Mouse (Mus musculus): Measurements from ENCODE around the gene Gm10491. TPM values are rescaled to one million over a fixed set of nuclear protein-coding genes. Genes with fewer than 3 reads are reported as not detected.
"Not testable (repeated sequence)": the region's sequence is repeated elsewhere in the genome, so short reads cannot be mapped to it uniquely, and the experiment has no call there.

Gm10491 gene
- polyA plus RNA-seq, 1 experiment from 2014 or later, result not detected

DNA sequence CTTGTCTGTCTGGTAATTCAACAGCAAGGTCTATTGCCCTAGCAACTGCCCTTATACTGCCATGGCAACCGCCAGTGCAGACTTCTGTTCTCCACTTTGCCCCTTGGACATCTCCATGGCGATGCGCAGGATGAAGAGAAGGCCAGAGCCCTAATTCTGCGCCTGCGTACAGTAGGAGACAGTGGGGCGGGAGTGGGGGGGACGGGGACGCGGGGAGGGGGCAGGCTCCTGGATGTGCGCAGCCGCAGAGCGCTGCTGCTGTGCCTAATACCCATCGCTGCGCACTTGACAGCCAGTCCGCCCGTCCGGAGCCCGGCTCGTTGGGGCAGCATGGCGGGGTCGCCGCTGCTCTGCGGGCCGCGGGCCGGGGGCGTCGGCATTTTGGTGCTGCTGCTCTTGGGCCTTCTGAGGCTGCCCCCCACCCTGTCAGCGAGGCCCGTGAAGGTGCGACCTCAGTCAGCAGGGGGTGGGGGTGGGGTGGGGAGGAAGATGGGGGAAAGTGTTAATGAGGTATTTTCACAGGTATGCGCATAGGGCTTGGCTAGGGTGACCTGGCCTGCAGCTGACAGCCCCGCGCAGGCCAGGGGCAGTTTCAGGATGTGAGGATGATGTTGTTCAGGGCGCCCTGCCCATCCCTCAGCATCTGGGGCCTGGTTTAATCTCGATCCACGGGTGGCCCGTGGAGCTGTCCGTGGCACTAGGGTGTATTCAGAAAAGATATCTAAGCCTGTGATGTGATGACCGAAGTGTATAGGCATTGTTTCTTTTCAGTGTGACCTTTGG, 12.2 kb upstream of the Gm10491 start, which contains the start of gene Pcsk1n:
Gene Pcsk1n (plus strand): TSS at position 222 of the 783 bp plus-strand sequence.
- H3K9ac ChIP-seq, result no peak within 1 kb of the TSS
- peak within 1 kb of the TSS; percentile 21; the same call in 1 of the 2 replicates for H3K4me3 ChIP-seq (replicated peaks)
- peak within 1 kb of the TSS; percentile 48 for H3K4me2 ChIP-seq
- no peaks in the 10 kb centered on the region for H3K36me3 ChIP-seq
- no peaks in the 10 kb centered on the region for H3K9me3 ChIP-seq (replicated peaks)
- H3K27ac ChIP-seq, result no peak within 1 kb of the TSS
- peaks cover 6% of the 10 kb centered on the region; the same call in 1 of the 2 replicates for H3K4me1 ChIP-seq
- WGBS, result 18% methylated on average over 31 of the region's 40 CpGs
- H3K27me3 ChIP-seq, result peaks cover 65% of the 10 kb centered on the region
- ATAC-seq (replicated peaks; ENCODE audit: low FRiP score), result peak; percentile 43; the same call in 1 of the 2 replicates

DNA sequence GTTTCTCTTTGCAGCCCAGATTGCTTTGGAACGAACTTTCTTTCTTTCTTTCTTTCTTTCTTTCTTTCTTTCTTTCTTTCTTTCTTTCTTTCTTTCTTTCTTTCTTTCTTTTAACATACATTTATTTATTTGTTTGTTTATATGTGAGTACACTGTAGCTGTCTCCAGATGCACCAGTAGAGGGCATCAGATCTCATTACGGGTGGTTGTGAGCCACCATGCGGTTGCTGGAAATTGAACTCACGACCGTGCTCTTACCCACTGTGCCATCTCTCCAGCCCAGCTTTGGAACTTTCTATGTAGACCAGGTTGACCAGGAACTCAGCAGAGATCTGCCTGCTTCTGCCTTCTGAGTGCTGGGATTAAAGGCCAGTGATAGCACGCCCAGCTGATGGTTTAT, 10.3 kb upstream of the Gm10491 start:
- WGBS, result 76% methylated on average over 6 of the region's 6 CpGs
- not testable (repeated sequence) for H3K4me3 ChIP-seq (replicated peaks); H3K36me3 ChIP-seq; ATAC-seq (replicated peaks; ENCODE audit: low FRiP score); H3K27ac ChIP-seq; H3K9me3 ChIP-seq (replicated peaks); H3K4me2 ChIP-seq; H3K9ac ChIP-seq; H3K4me1 ChIP-seq
- H3K27me3 ChIP-seq, result peaks cover 47% of the 10 kb centered on the region

DNA sequence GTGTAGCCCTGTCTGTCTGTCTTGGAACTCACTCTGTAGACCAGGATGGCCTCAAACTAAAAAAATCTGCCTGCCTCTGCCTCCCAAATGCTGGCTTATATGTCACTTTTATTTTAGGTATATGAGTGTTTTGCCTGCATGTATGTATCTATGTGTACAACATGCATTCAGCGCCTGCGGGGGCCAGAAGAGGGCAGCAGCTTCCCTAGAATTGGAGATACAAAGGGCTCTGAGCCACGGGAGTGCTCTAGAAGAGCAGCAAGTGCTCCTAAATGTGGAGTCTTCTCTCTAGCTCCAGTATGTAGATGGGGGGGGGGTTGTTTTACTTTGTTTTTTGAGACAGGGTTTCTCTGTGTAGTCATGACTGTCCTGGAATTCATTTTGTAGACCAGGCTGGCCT, 8.0 kb upstream of the Gm10491 start:
- 23% methylated on average over 3 of the region's 3 CpGs for WGBS
- H3K27ac ChIP-seq; H3K4me2 ChIP-seq; H3K36me3 ChIP-seq; ATAC-seq (replicated peaks; ENCODE audit: low FRiP score); H3K9ac ChIP-seq; H3K9me3 ChIP-seq (replicated peaks); H3K4me1 ChIP-seq; H3K4me3 ChIP-seq (replicated peaks): not testable (repeated sequence)
- peaks cover 24% of the 10 kb centered on the region for H3K27me3 ChIP-seq

DNA sequence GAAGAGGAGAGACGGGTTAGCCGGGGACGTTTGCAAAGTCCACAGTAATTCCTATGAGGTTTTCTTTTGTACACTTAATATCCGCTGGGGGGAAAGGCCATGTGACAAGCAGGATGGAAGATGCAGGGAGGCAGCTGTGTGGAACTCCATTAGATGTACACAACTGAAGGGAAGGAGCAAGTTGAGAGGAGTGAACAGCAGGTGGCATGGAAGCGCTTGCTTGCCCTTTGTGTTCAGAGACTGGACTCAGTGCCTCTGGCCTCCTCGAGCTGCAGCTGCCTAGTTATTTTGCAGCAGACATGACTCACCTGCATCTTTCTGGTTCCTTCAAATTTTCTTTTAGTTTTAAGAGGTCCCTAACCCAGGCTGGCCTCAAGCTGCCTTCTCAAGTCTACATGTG, 2.8 kb upstream of the Gm10491 start:
- no peak overlapping the region for H3K9ac ChIP-seq
- no peak overlapping the region for H3K27ac ChIP-seq
- no peak overlapping the region for H3K4me3 ChIP-seq (replicated peaks)
- ATAC-seq (replicated peaks; ENCODE audit: low FRiP score), result no peak
- 53% methylated on average over 6 of the region's 6 CpGs for WGBS
- H3K27me3 ChIP-seq, result no peaks in the 10 kb centered on the region
- no peak overlapping the region for H3K4me2 ChIP-seq
- H3K4me1 ChIP-seq, result no peaks in the 10 kb centered on the region
- H3K9me3 ChIP-seq (replicated peaks), result no peaks in the 10 kb centered on the region
- peaks cover 17% of the 10 kb centered on the region for H3K36me3 ChIP-seq

DNA sequence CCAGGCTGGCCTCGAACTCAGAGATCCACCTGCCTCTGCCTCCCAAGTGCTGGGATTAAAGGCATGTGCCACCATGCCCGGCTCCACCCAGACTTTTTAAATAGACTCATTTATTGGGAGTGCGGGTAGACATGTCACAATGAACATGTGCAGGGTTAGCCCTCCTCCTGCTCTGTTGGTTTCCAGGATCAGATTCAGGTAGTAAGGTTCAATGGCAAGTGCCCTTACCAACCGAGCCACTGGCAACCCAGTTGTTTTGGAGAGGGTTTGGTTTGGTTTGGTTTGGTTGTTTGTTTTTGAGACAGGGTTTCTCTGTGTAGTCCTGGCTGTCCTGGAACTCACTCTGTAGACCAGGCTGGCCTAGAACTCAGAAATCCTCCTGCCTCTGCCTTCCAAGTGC, 1.6 kb upstream of the Gm10491 start, which contains the start of gene Gm10490:
Gene Gm10490 (plus strand): TSS at position 301 of the 400 bp plus-strand sequence.
- not testable (repeated sequence) for H3K27me3 ChIP-seq; ATAC-seq (replicated peaks; ENCODE audit: low FRiP score); H3K4me1 ChIP-seq; H3K9me3 ChIP-seq (replicated peaks); H3K9ac ChIP-seq; H3K27ac ChIP-seq; H3K4me2 ChIP-seq; H3K4me3 ChIP-seq (replicated peaks)
- 91% methylated on average over 4 of the region's 4 CpGs for WGBS
- peaks cover 19% of the 10 kb centered on the region for H3K36me3 ChIP-seq

DNA sequence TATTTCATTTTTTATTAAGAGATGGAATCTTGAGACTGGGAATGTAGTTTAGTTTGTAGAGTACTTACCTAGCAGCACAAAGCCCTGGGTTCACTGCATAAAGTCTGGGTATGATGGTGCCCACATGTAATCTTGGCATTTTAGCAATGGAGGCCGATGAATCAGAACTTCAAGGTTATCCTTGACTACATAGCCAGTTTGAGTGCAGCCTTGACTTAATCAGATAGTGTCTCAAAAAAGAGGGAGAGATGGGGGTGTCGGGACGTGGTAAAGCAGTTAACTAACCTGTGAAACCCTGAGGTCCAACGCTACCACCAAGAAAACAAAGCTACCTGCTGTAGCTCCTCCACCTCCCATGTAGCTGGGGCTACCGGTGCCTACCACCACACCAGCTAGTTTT, 3.2 kb downstream of the Gm10491 start:
- Histone ChIP-seq H3K4me3 (replicated peaks) (no peak overlapping the region), H3K4me1 (0 out of 2 replicates have a peak, but pooled peaks cover 3% of the 10 kb centered on the region), H3K4me2 (no peak overlapping the region), H3K27me3 (no peaks in the 10 kb centered on the region), H3K9me3 (replicated peaks) (no peaks in the 10 kb centered on the region), H3K36me3 (peaks cover 27% of the 10 kb centered on the region), H3K9ac (no peak overlapping the region), H3K27ac (no peak overlapping the region)
- no peak for ATAC-seq (replicated peaks; ENCODE audit: low FRiP score)
- WGBS, result 94% methylated on average over 5 of the region's 5 CpGs

DNA sequence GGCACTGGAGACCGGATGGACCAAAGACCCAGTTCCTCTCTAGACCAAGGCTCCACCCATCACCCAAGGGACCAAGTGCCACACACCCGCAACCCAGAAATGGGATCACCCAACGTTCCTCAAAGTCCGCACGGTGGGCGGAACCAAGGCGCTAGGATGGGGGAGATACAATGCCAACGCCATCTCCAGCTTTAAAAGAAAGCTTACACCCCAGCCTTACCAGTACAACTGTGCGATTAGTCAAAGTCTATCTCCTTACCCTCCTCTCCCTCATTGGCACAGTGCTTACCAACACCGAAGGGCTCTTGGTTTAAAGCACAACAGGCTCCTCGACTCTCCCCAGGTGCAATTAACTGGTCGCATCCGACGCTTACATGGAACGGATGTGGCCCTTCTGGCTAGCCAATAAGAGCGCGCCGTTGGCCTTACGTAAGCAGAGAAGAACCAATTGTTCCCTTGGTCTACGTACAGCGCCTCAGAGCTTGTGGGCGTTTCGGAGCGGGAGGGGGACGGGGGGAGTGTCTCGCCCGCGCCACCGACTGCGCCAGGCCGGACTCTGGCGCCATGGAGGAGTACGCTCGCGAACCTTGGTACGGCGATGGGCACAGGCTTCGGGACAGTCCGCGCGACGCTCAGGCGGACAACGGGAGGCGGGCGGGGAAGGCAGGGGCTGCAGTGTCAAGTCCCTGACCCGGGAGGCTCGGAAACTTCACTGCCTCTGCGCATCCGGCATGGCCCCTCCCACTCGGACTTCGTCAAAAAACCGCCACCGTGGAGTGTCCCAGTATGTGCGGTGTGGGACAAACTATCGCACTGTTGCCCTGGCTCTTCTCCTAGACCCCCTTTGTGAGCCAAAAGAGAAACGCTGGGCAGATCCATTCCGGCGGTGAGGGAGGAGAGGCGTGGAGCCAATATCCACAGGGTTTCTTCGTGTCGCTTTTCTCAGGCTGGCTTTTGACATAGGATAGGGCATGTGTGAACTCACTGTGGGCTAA, 8.5 kb downstream of the Gm10491 start, which contains the start of the genes Pqbp1 and Timm17b:
Gene Pqbp1 (minus strand): TSS at position 390 of the 995 bp plus-strand sequence.
Gene Timm17b (plus strand): TSS at position 478 of the 995 bp plus-strand sequence.
- peak; percentile 99 for ATAC-seq (replicated peaks; ENCODE audit: low FRiP score)

DNA sequence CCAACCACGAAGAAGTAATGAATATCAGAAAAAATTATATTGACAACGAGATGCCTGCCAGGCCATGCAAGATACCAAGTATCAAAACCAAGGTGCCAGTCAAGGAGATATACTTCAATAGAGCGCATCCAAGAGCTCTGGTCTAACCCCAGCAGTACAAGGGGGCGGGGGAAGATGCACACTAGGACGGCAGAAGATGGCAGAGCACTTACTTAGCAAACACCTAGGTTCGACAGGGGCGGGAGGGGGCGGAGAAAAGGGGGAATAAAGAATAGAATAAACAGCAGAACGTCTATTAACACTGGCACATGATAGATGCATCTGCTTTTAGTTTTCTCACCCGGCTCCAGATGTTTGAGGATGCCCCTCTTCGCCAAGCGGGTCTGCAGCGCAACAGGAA, 9.4 kb downstream of the Gm10491 start:
- Histone ChIP-seq H3K27me3 (no peaks in the 10 kb centered on the region), H3K9me3 (replicated peaks) (no peaks in the 10 kb centered on the region), H3K9ac (peak overlapping the region; percentile 50), H3K27ac (peak overlapping the region; percentile 88; the same call in 1 of the 2 replicates), H3K4me3 (replicated peaks) (peak overlapping the region; percentile 67), H3K4me2 (peak overlapping the region; percentile 58), H3K36me3 (peaks cover 26% of the 10 kb centered on the region), H3K4me1 (0 out of 2 replicates have a peak, but pooled peaks cover 9% of the 10 kb centered on the region)
- 32% methylated on average over 13 of the region's 13 CpGs for WGBS
- no peak for ATAC-seq (replicated peaks; ENCODE audit: low FRiP score)

More for the DNA sequence above, 8.5 kb downstream of the Gm10491 start, which contains the start of the genes Pqbp1 and Timm17b:
- WGBS, result 21% methylated on average over 62 of the region's 62 CpGs
- H3K4me3 ChIP-seq (replicated peaks), result peak within 1 kb of the TSS; percentile 67
- H3K27ac ChIP-seq, result peak within 1 kb of the TSS; percentile 88
- peak within 1 kb of the TSS; percentile 58 for H3K4me2 ChIP-seq
- no peaks in the 10 kb centered on the region for H3K9me3 ChIP-seq (replicated peaks)
- H3K9ac ChIP-seq, result peak within 1 kb of the TSS; percentile 50
- 0 out of 2 replicates have a peak, but pooled peaks cover 9% of the 10 kb centered on the region for H3K4me1 ChIP-seq
- H3K27me3 ChIP-seq, result no peaks in the 10 kb centered on the region
- H3K36me3 ChIP-seq, result peaks cover 27% of the 10 kb centered on the region

DNA sequence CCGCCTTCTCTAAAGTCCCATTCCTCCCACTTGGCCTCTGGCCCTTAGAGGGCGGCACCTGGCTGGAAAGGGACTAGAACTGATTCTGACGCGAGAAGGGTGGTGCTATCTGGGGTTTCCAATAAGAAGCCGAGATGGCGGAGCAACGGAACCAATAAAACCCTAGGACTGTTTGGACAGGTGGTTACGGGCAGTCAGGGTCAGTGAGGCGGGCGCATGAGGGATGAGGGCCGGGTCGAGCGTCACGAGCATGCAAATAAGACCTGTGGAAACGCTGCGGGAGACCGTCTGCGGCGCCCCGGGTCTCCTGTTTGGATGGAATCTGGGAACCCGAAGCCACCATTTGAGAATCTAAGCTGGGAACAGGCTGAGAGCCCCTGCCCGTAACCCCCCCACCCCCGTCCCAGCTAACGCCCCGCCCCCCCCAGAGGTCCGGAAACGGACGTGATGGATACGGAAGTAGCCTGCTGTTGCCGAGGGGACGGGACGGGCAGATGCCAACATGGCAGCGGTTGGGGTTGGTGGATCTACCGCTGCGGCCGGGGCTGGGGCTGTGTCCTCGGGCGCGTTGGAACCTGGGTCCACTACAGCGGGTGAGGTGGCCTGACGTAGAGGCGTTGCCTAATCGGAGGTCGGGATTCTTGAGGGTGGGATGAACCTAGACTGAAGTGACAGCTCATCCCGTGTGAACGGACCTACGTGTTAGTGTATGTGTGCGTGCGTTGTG, 23.6 kb downstream of the Gm10491 start, which contains the start of gene Slc35a2:
Gene Slc35a2 (plus strand): TSS at position 188 of the 727 bp plus-strand sequence.
- ATAC-seq (replicated peaks; ENCODE audit: low FRiP score), result peak; percentile 95
- Histone ChIP-seq H3K27me3 (no peaks in the 10 kb centered on the region), H3K9me3 (replicated peaks) (no peaks in the 10 kb centered on the region), H3K9ac (peak within 1 kb of the TSS; percentile 38; the same call in 1 of the 2 replicates), H3K36me3 (peaks cover 11% of the 10 kb centered on the region; the same call in 1 of the 2 replicates), H3K4me3 (replicated peaks) (peak within 1 kb of the TSS; percentile 63), H3K4me2 (peak within 1 kb of the TSS; percentile 58), H3K4me1 (peaks cover 12% of the 10 kb centered on the region; the same call in 1 of the 2 replicates), H3K27ac (peak within 1 kb of the TSS; percentile 90)
- 14% methylated on average over 49 of the region's 49 CpGs for WGBS

DNA sequence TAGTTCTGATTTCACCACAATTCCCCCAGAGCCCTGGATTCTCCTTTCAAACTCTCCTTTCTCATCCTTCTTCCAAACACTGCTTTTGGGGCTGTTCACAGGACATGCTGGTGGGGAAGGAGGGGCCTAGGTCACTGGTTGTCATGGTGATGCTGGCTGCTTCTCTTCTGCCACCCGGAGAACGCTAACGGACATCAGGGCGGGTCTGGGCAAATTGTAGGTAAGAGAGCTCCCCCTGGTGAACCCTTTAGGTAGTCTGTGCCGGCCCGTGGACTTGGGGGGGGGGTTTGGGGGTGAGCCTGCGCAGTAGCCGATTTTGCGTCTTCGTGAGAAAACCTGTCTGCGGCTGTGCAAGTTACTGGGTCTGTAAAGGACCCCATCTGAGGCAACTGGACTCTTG, 27.8 kb downstream of the Gm10491 start:
- Histone ChIP-seq H3K4me1 (peaks cover 14% of the 10 kb centered on the region; the same call in 1 of the 2 replicates), H3K27ac (no peak overlapping the region), H3K4me3 (replicated peaks) (peak overlapping the region; percentile 14; the same call in 1 of the 2 replicates), H3K36me3 (no peaks in the 10 kb centered on the region), H3K9ac (no peak overlapping the region), H3K9me3 (replicated peaks) (no peaks in the 10 kb centered on the region), H3K27me3 (no peaks in the 10 kb centered on the region), H3K4me2 (peak overlapping the region; percentile 85)
- ATAC-seq (replicated peaks; ENCODE audit: low FRiP score), result peak; percentile 34; the same call in 1 of the 2 replicates
- 16% methylated on average over 11 of the region's 11 CpGs for WGBS

DNA sequence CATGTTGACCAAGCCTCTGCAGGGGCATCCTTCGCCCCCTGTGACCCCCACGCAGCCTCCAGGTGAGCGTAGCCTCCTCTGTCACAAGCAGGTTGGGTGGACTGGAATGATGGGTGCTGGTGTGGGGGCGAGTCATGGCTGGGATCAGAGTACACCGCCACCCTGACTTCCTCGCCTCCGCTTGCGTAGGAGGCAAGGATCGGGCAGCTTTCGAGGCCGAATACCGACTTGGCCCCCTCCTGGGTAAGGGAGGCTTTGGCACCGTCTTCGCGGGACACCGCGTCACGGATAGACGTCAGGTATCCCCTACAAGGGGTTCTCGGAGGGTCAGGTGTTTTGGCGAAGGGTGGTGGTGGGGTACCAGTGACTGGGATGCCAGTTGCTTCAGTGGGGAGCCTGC, 29.1 kb downstream of the Gm10491 start:
- ATAC-seq (replicated peaks; ENCODE audit: low FRiP score), result peak; percentile 41
- Histone ChIP-seq H3K27ac (no peak overlapping the region), H3K4me2 (peak overlapping the region; percentile 85), H3K4me1 (peaks cover 11% of the 10 kb centered on the region; the same call in 1 of the 2 replicates), H3K4me3 (replicated peaks) (peak overlapping the region; percentile 51), H3K36me3 (peaks cover 12% of the 10 kb centered on the region; the same call in 1 of the 2 replicates), H3K27me3 (no peaks in the 10 kb centered on the region), H3K9ac (peak overlapping the region; percentile 49; the same call in 1 of the 2 replicates), H3K9me3 (replicated peaks) (no peaks in the 10 kb centered on the region)
- 18% methylated on average over 21 of the region's 21 CpGs for WGBS
